Mouse (Mus musculus) bone marrow, adult 2 months (tissue): ENCODE results near the gene Mvb12b.

ENCODE experiments used
- CTCF ChIP-seq: fragments of 200-500 bp; IDR thresholded peaks from 2 replicates; pipeline ENCODE4 v1.5.1; 2011; ENCODE audit warnings: low read length, control low read depth; ENCODE audit not compliant: control insufficient read depth, insufficient read depth
- POLR2A ChIP-seq: fragments of 200-500 bp; IDR thresholded peaks from 2 replicates; pipeline ENCODE4 v1.6.1; 2011; ENCODE audit warnings: low read depth, mild to moderate bottlenecking, control low read depth, low read length, borderline replicate concordance; ENCODE audit not compliant: control insufficient read depth

GRCm38 (mm10) chr2:33764476-33764875 is 123.3 kb downstream of the Mvb12b start:
- TF ChIP-seq POLR2A: no peak
- TF ChIP-seq CTCF: no peak
